Mouse (Mus musculus): ENCODE measurements around the gene Nat8f2.

Gene Nat8f2

GRCm38 (mm10) chr6:85818338-85818737 is 50.6 kb downstream of the Nat8f2 start:
- DNase-seq = no peak
